Mouse (Mus musculus): ENCODE data around the gene Rps11. TPM values are rescaled to one million over a fixed set of nuclear protein-coding genes. Genes with fewer than 3 reads are reported as not detected.
"Not testable (repeated sequence)": the region's sequence is repeated elsewhere in the genome, so short reads cannot be mapped to it uniquely, and the experiment has no call there.

Gene Rps11
- polyA plus RNA-seq, 1 experiment from 2014 or later, result 1,711 TPM

DNA sequence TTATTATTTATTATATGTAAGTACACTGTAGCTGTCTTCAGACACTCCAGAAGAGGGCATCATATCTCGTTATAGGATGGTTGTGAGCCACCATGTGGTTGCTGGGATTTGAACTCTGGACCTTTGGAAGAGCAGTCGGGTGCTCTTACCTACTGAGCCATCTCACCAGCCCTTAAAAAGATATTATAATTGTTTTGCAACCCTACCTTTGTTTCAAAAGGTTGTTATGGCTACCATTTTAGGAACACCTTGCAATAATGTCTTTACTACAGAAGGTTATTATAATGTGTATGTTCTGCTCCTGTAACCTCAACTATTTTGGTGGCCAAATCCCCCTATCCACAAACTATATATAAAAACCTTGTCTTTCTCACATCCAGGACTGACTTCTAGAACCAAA, 28.8 kb upstream of the Rps11 start:
- Histone ChIP-seq H3K4me2 (replicated peaks) (peak overlapping the region; percentile 66), H3K4me3 (replicated peaks) (peak overlapping the region; percentile 62; the same call in 1 of the 2 replicates), H3K4me1 (replicated peaks) (peaks cover 26% of the 10 kb centered on the region)
- H3K9me3 ChIP-seq; H3K27ac ChIP-seq; H3K36me3 ChIP-seq; ATAC-seq; H3K9ac ChIP-seq; H3K27me3 ChIP-seq (replicated peaks): not testable (repeated sequence)
- WGBS, result 87% methylated on average over 2 of the region's 2 CpGs

DNA sequence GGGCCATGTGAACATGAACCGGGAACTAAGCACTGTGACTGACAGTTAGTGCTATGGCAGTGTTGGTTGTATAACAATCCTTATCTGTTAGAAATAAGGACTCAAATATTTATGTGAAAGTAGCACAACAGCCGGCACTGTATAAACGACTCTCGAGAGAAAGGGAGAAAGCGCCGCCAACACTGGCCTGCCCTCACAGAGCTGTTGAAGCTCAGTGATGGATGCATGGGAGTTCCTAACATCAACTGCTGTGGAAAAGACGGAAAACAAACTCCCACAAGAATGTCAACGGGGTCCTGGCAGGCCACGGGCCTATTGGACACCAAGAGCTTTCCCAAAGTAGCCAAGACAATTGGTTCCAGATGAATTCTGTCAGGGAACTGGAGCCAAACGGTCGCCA, 27.1 kb upstream of the Rps11 start:
- Histone ChIP-seq H3K9me3 (no peaks in the 10 kb centered on the region), H3K4me1 (replicated peaks) (peaks cover 26% of the 10 kb centered on the region), H3K9ac (no peak overlapping the region), H3K27me3 (replicated peaks) (no peaks in the 10 kb centered on the region), H3K4me2 (replicated peaks) (no peak overlapping the region), H3K4me3 (replicated peaks) (no peak overlapping the region), H3K36me3 (0 out of 2 replicates have a peak, but pooled peaks cover 4% of the 10 kb centered on the region), H3K27ac (peak overlapping the region; percentile 79)
- WGBS, result 42% methylated on average over 11 of the region's 11 CpGs
- no peak for ATAC-seq

GRCm38 (mm10) chr7:45150321-45150720, 26.1 kb upstream of the Rps11 start:
- Histone ChIP-seq H3K4me2 (replicated peaks) (no peak overlapping the region), H3K4me1 (replicated peaks) (peaks cover 23% of the 10 kb centered on the region), H3K9me3 (no peaks in the 10 kb centered on the region), H3K27ac (peak overlapping the region; percentile 79), H3K36me3 (0 out of 2 replicates have a peak, but pooled peaks cover 12% of the 10 kb centered on the region), H3K9ac (no peak overlapping the region; the same call in 1 of the 2 replicates), H3K27me3 (replicated peaks) (no peaks in the 10 kb centered on the region), H3K4me3 (replicated peaks) (no peak overlapping the region)
- WGBS, result 53% methylated on average over 4 of the region's 4 CpGs
- no peak for ATAC-seq

- 64% methylated on average over 6 of the region's 6 CpGs for WGBS
- Histone ChIP-seq H3K9ac (no peak overlapping the region), H3K4me1 (replicated peaks) (peaks cover 18% of the 10 kb centered on the region), H3K27me3 (replicated peaks) (no peaks in the 10 kb centered on the region), H3K4me3 (replicated peaks) (no peak overlapping the region), H3K4me2 (replicated peaks) (no peak overlapping the region), H3K36me3 (peaks cover 16% of the 10 kb centered on the region), H3K9me3 (no peaks in the 10 kb centered on the region), H3K27ac (peak overlapping the region; percentile 60)
- ATAC-seq, result no peak
Measured at GRCm38 (mm10) chr7:45149545-45149944, 25.3 kb upstream of the Rps11 start.

GRCm38 (mm10) chr7:45148534-45149098, 24.4 kb upstream of the Rps11 start:
- no peak overlapping the region for H3K4me2 ChIP-seq (replicated peaks)
- H3K9me3 ChIP-seq, result no peaks in the 10 kb centered on the region
- no peak overlapping the region for H3K4me3 ChIP-seq (replicated peaks)
- H3K4me1 ChIP-seq (replicated peaks), result peaks cover 18% of the 10 kb centered on the region
- ATAC-seq, result no peak
- WGBS, result 46% methylated on average over 4 of the region's 4 CpGs
- H3K27ac ChIP-seq, result peak overlapping the region; percentile 18; the same call in 1 of the 2 replicates
- no peak overlapping the region for H3K9ac ChIP-seq
- H3K36me3 ChIP-seq, result peaks cover 22% of the 10 kb centered on the region
- no peaks in the 10 kb centered on the region for H3K27me3 ChIP-seq (replicated peaks)

DNA sequence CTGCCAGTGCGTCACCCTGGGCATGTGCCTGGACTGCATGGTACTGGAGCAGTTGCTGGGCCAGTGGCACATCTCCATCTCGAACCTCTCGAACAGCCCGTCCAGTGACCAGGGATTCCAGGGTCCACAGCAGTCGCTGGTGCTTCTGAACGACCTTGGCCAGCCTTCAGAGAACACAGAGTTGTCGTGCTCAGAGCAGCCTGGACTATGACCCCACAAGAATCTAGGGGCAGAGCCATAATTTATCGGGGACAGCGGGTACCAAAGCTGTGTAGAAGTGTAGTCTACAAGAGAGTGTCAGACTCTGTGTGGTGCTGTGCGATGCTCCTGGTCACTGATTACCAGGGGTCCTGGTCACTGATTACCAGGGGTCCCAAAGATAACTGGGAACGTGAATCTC, 23.7 kb upstream of the Rps11 start:
- ATAC-seq, result peak; percentile 30; the same call in 1 of the 2 replicates
- Histone ChIP-seq H3K9ac (no peak overlapping the region), H3K4me1 (replicated peaks) (peaks cover 18% of the 10 kb centered on the region), H3K36me3 (peaks cover 24% of the 10 kb centered on the region), H3K27me3 (replicated peaks) (no peaks in the 10 kb centered on the region), H3K4me2 (replicated peaks) (no peak overlapping the region), H3K4me3 (replicated peaks) (no peak overlapping the region), H3K27ac (no peak overlapping the region), H3K9me3 (no peaks in the 10 kb centered on the region)
- WGBS, result 69% methylated on average over 11 of the region's 11 CpGs

GRCm38 (mm10) chr7:45147267-45147666, 23.0 kb upstream of the Rps11 start:
- no peak overlapping the region for H3K27ac ChIP-seq
- H3K4me2 ChIP-seq (replicated peaks), result no peak overlapping the region
- H3K4me3 ChIP-seq (replicated peaks), result no peak overlapping the region
- peaks cover 18% of the 10 kb centered on the region for H3K4me1 ChIP-seq (replicated peaks)
- ATAC-seq, result no peak
- peaks cover 29% of the 10 kb centered on the region for H3K36me3 ChIP-seq
- no peaks in the 10 kb centered on the region for H3K9me3 ChIP-seq
- no peaks in the 10 kb centered on the region for H3K27me3 ChIP-seq (replicated peaks)
- WGBS, result 96% methylated on average over 11 of the region's 11 CpGs
- no peak overlapping the region for H3K9ac ChIP-seq

GRCm38 (mm10) chr7:45145460-45145859, 21.2 kb upstream of the Rps11 start:
- Histone ChIP-seq H3K4me1 (replicated peaks) (peaks cover 10% of the 10 kb centered on the region), H3K4me3 (replicated peaks) (no peak overlapping the region), H3K36me3 (peaks cover 31% of the 10 kb centered on the region), H3K27me3 (replicated peaks) (no peaks in the 10 kb centered on the region), H3K9me3 (no peaks in the 10 kb centered on the region), H3K4me2 (replicated peaks) (no peak overlapping the region), H3K9ac (no peak overlapping the region), H3K27ac (no peak overlapping the region)
- ATAC-seq, result no peak
- WGBS, result 95% methylated on average over 8 of the region's 8 CpGs

- H3K4me3 ChIP-seq (replicated peaks), result no peak overlapping the region
- no peak overlapping the region for H3K27ac ChIP-seq
- no peaks in the 10 kb centered on the region for H3K9me3 ChIP-seq
- ATAC-seq, result no peak
- H3K4me2 ChIP-seq (replicated peaks), result no peak overlapping the region
- 82% methylated on average over 13 of the region's 13 CpGs for WGBS
- peaks cover 31% of the 10 kb centered on the region for H3K36me3 ChIP-seq
- no peaks in the 10 kb centered on the region for H3K27me3 ChIP-seq (replicated peaks)
- H3K9ac ChIP-seq, result no peak overlapping the region
- peaks cover 9% of the 10 kb centered on the region; the same call in 1 of the 2 replicates for H3K4me1 ChIP-seq (replicated peaks)
Measured at GRCm38 (mm10) chr7:45144368-45145174, 20.3 kb upstream of the Rps11 start.

DNA sequence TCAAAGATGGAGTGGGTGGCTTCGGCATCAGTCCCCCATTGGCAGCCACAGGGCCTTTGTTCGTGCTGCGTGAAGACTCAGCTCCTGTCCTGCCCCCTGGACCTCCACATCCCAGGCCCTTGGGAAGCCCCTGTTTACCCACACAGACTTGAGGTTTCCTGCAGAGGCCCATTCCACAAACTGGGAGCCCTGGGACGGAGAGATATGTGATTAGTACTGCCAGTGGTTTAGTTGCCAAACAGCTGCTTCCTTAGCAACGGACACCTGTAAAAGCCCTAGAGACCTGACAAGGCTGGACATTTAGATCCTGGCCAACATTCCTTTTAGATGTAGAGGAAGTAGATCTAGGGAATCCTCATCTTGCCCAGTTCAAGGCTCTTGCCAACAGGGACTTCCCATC, 17.7 kb upstream of the Rps11 start:
- no peak for ATAC-seq
- 81% methylated on average over 5 of the region's 5 CpGs for WGBS
- Histone ChIP-seq H3K4me1 (replicated peaks) (no peaks in the 10 kb centered on the region), H3K9me3 (no peaks in the 10 kb centered on the region), H3K9ac (no peak overlapping the region), H3K36me3 (peaks cover 31% of the 10 kb centered on the region), H3K4me3 (replicated peaks) (no peak overlapping the region), H3K27me3 (replicated peaks) (no peaks in the 10 kb centered on the region), H3K4me2 (replicated peaks) (no peak overlapping the region), H3K27ac (no peak overlapping the region)

DNA sequence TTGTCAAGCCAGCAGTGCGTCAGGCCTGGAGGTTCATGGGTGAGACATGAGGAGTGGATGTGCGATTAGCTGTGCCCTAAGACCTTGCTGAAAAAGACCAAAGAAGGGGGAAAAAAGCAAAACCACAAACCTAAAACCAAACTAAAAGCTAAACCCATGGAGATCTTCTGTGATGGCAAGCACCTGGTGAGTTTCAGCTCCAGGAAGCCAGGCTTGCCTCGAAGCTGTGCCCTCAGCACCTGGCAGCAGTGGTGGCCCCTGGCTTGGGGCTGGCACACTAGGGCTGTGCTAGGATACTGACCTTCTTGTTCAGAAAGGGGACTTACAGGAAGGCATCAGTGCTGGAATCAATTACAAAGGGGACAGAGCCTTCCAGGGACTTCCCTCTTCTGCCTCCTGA, 17.1 kb upstream of the Rps11 start:
- no peak overlapping the region for H3K27ac ChIP-seq
- H3K36me3 ChIP-seq, result peaks cover 26% of the 10 kb centered on the region
- no peak for ATAC-seq
- no peak overlapping the region for H3K4me3 ChIP-seq (replicated peaks)
- 80% methylated on average over 3 of the region's 3 CpGs for WGBS
- no peaks in the 10 kb centered on the region for H3K27me3 ChIP-seq (replicated peaks)
- H3K9ac ChIP-seq, result no peak overlapping the region
- H3K9me3 ChIP-seq, result no peaks in the 10 kb centered on the region
- no peak overlapping the region for H3K4me2 ChIP-seq (replicated peaks)
- H3K4me1 ChIP-seq (replicated peaks), result no peaks in the 10 kb centered on the region

- 64% methylated on average over 8 of the region's 8 CpGs for WGBS
- no peak for ATAC-seq
- peaks cover 16% of the 10 kb centered on the region for H3K36me3 ChIP-seq
Measured at GRCm38 (mm10) chr7:45139904-45140723, 15.9 kb upstream of the Rps11 start.

More at GRCm38 (mm10) chr7:45139904-45140723, 15.9 kb upstream of the Rps11 start:
- Histone ChIP-seq H3K9ac (no peak overlapping the region), H3K9me3 (no peaks in the 10 kb centered on the region), H3K27me3 (replicated peaks) (no peaks in the 10 kb centered on the region), H3K4me1 (replicated peaks) (peaks cover 7% of the 10 kb centered on the region), H3K4me3 (replicated peaks) (no peak overlapping the region), H3K4me2 (replicated peaks) (no peak overlapping the region), H3K27ac (no peak overlapping the region)

All from intestine, embryonic 15.5 days (tissue).